Mouse (Mus musculus) liver, embryonic 11.5 days (tissue): ENCODE measurements around the gene Fbln2. TPM values are rescaled to one million over a fixed set of nuclear protein-coding genes. Genes with fewer than 3 reads are reported as not detected.

Experiments
- ATAC-seq: fragments of 200-750 bp; cut with Nextera tagmentation; replicated peaks from 2 replicates; pipeline ENCODE4 v1.8.0; 2017; ENCODE audit warnings: moderate number of reproducible peaks, mild to moderate bottlenecking, moderate TSS enrichment, moderate library complexity; ENCODE audit not compliant: low FRiP score
- DNase-seq: peaks from one replicate; pipeline ENCODE4 v3.0.0-alpha.2; 2017; ENCODE audit warnings: low spot score
- H3K27ac ChIP-seq: fragments of 300-500 bp; sonication (generic); 2 replicates; pipeline ENCODE4 v1.5.1; 2014; ENCODE audit warnings: mild to moderate bottlenecking, low read depth, low read length, control low read depth
- H3K27me3 ChIP-seq: fragments of 300-500 bp; sonication (generic); replicated peaks from 2 replicates; pipeline ENCODE4 v1.6.1; 2014; ENCODE audit warnings: low read length, mixed read lengths; ENCODE audit not compliant: control insufficient read depth, insufficient read depth
- H3K36me3 ChIP-seq: fragments of 300-500 bp; sonication (generic); 2 replicates; pipeline ENCODE4 v1.6.1; 2014; ENCODE audit warnings: mild to moderate bottlenecking, low read length, moderate library complexity, mixed read lengths; ENCODE audit not compliant: control insufficient read depth, insufficient read depth
- H3K4me1 ChIP-seq: fragments of 300-500 bp; sonication (generic); replicated peaks from 2 replicates; pipeline ENCODE4 v1.6.1; 2014; ENCODE audit warnings: low read length, mixed read lengths; ENCODE audit not compliant: control insufficient read depth, insufficient read depth
- H3K4me2 ChIP-seq: fragments of 300-500 bp; sonication (generic); 2 replicates; pipeline ENCODE4 v1.6.1; 2014; ENCODE audit warnings: mild to moderate bottlenecking, control low read depth, moderate library complexity
- H3K4me3 ChIP-seq: fragments of 300-500 bp; sonication (generic); 2 replicates; pipeline ENCODE4 v1.5.1; 2014; ENCODE audit warnings: low read depth, low read length, control low read depth
- H3K9ac ChIP-seq: fragments of 300-500 bp; sonication (generic); 2 replicates; pipeline ENCODE4 v1.6.1; 2014; ENCODE audit warnings: low read depth, low read length, control low read depth
- H3K9me3 ChIP-seq: fragments of 300-500 bp; sonication (generic); 2 replicates; pipeline ENCODE4 v1.6.1; 2016; ENCODE audit warnings: low read length, inconsistent platforms, mixed read lengths; ENCODE audit not compliant: control insufficient read depth
- WGBS: fragments of 180-500 bp; shearing (Covaris S2); extraction: QIAGEN DNeasy Blood & Tissue Kit; methylation state at CpG from one replicate; pipeline ENCODE4 v1.1.7; 2014; 5-methylcytosine and 5-hydroxymethylcytosine counted together
- polyA plus RNA-seq: library from polyadenylated mRNA; unstranded; fragments of >200 nt; fragmentation: Nextera tagmentation; extraction: Ambion mirVana; gene quantifications from 2 replicates; pipeline ENCODE4 v1.2.1, GENCODE M21; 2014

The Fbln2 gene
- polyA plus RNA-seq, 1 experiment from 2014 or later, result 33.3 TPM

GRCm38 (mm10) chr6:91186161-91186931 lies 25.9 kb upstream of the Fbln2 start:
- 47% methylated on average over 4 of the region's 4 CpGs for WGBS
- DNase-seq, result no peak
- H3K27ac ChIP-seq, result no peak overlapping the region
- no peak overlapping the region for H3K4me2 ChIP-seq
- H3K9ac ChIP-seq, result no peak overlapping the region
- no peaks in the 10 kb centered on the region for H3K9me3 ChIP-seq
- H3K27me3 ChIP-seq, result no peaks in the 10 kb centered on the region; the same call in 1 of the 2 replicates
- H3K4me3 ChIP-seq, result no peak overlapping the region
- H3K4me1 ChIP-seq, result 0 out of 2 replicates have a peak, but pooled peaks cover 2% of the 10 kb centered on the region
- 0 out of 2 replicates have a peak, but pooled peaks have one; percentile 63 for ATAC-seq
- no peaks in the 10 kb centered on the region for H3K36me3 ChIP-seq

GRCm38 (mm10) chr6:91186934-91187333 lies 25.3 kb upstream of the Fbln2 start:
- 78% methylated on average over 6 of the region's 6 CpGs for WGBS
- H3K27me3 ChIP-seq, result no peaks in the 10 kb centered on the region; the same call in 1 of the 2 replicates
- H3K36me3 ChIP-seq, result no peaks in the 10 kb centered on the region
- no peak overlapping the region for H3K27ac ChIP-seq
- DNase-seq, result no peak
- ATAC-seq, result no peak
- H3K9me3 ChIP-seq, result no peaks in the 10 kb centered on the region
- H3K4me2 ChIP-seq, result no peak overlapping the region
- no peak overlapping the region for H3K9ac ChIP-seq
- no peak overlapping the region for H3K4me3 ChIP-seq
- H3K4me1 ChIP-seq, result 0 out of 2 replicates have a peak, but pooled peaks cover 2% of the 10 kb centered on the region

GRCm38 (mm10) chr6:91187871-91188270 lies 24.4 kb upstream of the Fbln2 start:
- no peaks in the 10 kb centered on the region for H3K36me3 ChIP-seq
- H3K4me1 ChIP-seq, result peaks cover 8% of the 10 kb centered on the region; the same call in 1 of the 2 replicates
- H3K27me3 ChIP-seq, result no peaks in the 10 kb centered on the region; the same call in 1 of the 2 replicates
- no peak overlapping the region for H3K9ac ChIP-seq
- no peak overlapping the region for H3K4me2 ChIP-seq
- no peak overlapping the region for H3K27ac ChIP-seq
- DNase-seq (no peak), ATAC-seq (no peak)
- no peaks in the 10 kb centered on the region for H3K9me3 ChIP-seq
- 82% methylated on average over 3 of the region's 3 CpGs for WGBS
- H3K4me3 ChIP-seq, result no peak overlapping the region

- H3K9me3 ChIP-seq, result no peaks in the 10 kb centered on the region
- ATAC-seq (no peak), DNase-seq (no peak)
- no peak overlapping the region for H3K27ac ChIP-seq
- H3K4me3 ChIP-seq, result no peak overlapping the region
- H3K36me3 ChIP-seq, result no peaks in the 10 kb centered on the region
- 89% methylated on average over 6 of the region's 6 CpGs for WGBS
- H3K9ac ChIP-seq, result no peak overlapping the region
- H3K4me2 ChIP-seq, result no peak overlapping the region
- H3K27me3 ChIP-seq, result no peaks in the 10 kb centered on the region; the same call in 1 of the 2 replicates
- peaks cover 9% of the 10 kb centered on the region; the same call in 1 of the 2 replicates for H3K4me1 ChIP-seq
Measured at GRCm38 (mm10) chr6:91189971-91190370, 22.3 kb upstream of the Fbln2 start.

GRCm38 (mm10) chr6:91191465-91191864 lies 20.8 kb upstream of the Fbln2 start:
- Histone ChIP-seq H3K27me3 (no peaks in the 10 kb centered on the region; the same call in 1 of the 2 replicates), H3K4me1 (peaks cover 9% of the 10 kb centered on the region; the same call in 1 of the 2 replicates), H3K4me3 (no peak overlapping the region), H3K36me3 (no peaks in the 10 kb centered on the region), H3K27ac (no peak overlapping the region), H3K9me3 (no peaks in the 10 kb centered on the region), H3K4me2 (no peak overlapping the region), H3K9ac (no peak overlapping the region)
- WGBS, result 61% methylated on average over 2 of the region's 2 CpGs
- no peak for ATAC-seq
- no peak for DNase-seq

- ATAC-seq (no peak), DNase-seq (no peak)
- peaks cover 9% of the 10 kb centered on the region; the same call in 1 of the 2 replicates for H3K4me1 ChIP-seq
- H3K27ac ChIP-seq, result no peak overlapping the region
- 49% methylated on average over 3 of the region's 3 CpGs for WGBS
- no peaks in the 10 kb centered on the region for H3K27me3 ChIP-seq
- H3K9ac ChIP-seq, result no peak overlapping the region
- H3K4me2 ChIP-seq, result no peak overlapping the region
- H3K36me3 ChIP-seq, result no peaks in the 10 kb centered on the region
- H3K9me3 ChIP-seq, result no peaks in the 10 kb centered on the region
- H3K4me3 ChIP-seq, result no peak overlapping the region
Measured at GRCm38 (mm10) chr6:91192421-91192820, 19.8 kb upstream of the Fbln2 start.

GRCm38 (mm10) chr6:91192851-91193545 lies 19.3 kb upstream of the Fbln2 start:
- no peaks in the 10 kb centered on the region for H3K9me3 ChIP-seq
- ATAC-seq, result peak; percentile 31; the same call in 1 of the 2 replicates

GRCm38 (mm10) chr6:91198456-91198855 lies 13.8 kb upstream of the Fbln2 start:
- no peaks in the 10 kb centered on the region; the same call in 1 of the 2 replicates for H3K27me3 ChIP-seq
- H3K27ac ChIP-seq, result no peak overlapping the region
- ATAC-seq, result no peak
- H3K36me3 ChIP-seq, result no peaks in the 10 kb centered on the region
- H3K4me2 ChIP-seq, result no peak overlapping the region
- H3K9ac ChIP-seq, result no peak overlapping the region
- 50% methylated on average over 2 of the region's 2 CpGs for WGBS
- H3K4me3 ChIP-seq, result no peak overlapping the region
- no peak for DNase-seq
- H3K9me3 ChIP-seq, result no peaks in the 10 kb centered on the region
- H3K4me1 ChIP-seq, result 0 out of 2 replicates have a peak, but pooled peaks cover 3% of the 10 kb centered on the region

More at GRCm38 (mm10) chr6:91192851-91193545, 19.3 kb upstream of the Fbln2 start:
- Histone ChIP-seq H3K9ac (no peak overlapping the region), H3K36me3 (no peaks in the 10 kb centered on the region), H3K27ac (peak overlapping the region; percentile 48; the same call in 1 of the 2 replicates), H3K4me2 (no peak overlapping the region), H3K4me1 (peaks cover 9% of the 10 kb centered on the region; the same call in 1 of the 2 replicates), H3K27me3 (no peaks in the 10 kb centered on the region; the same call in 1 of the 2 replicates), H3K4me3 (no peak overlapping the region)
- no peak for DNase-seq
- 44% methylated on average over 1 of the region's 1 CpGs for WGBS
